Mouse (Mus musculus) midbrain, postnatal 0 days (tissue): ENCODE data around the gene Mrap. TPM values are rescaled to one million over a fixed set of nuclear protein-coding genes. Genes with fewer than 3 reads are reported as not detected.

Source experiments
- ATAC-seq: fragments of 200-750 bp; cut with Nextera tagmentation; 2 replicates; pipeline ENCODE4 v1.8.0; 2017; ENCODE audit warnings: moderate number of reproducible peaks, mild to moderate bottlenecking, moderate TSS enrichment, moderate library complexity; ENCODE audit not compliant: low FRiP score
- DNase-seq: peaks from one replicate; pipeline ENCODE4 v3.0.0-alpha.2; 2015; ENCODE audit warnings: low spot score
- H3K27ac ChIP-seq: fragments of 300-500 bp; sonication (generic); 2 replicates; pipeline ENCODE4 v1.5.1; 2014; ENCODE audit warnings: low read depth, mild to moderate bottlenecking, low read length, mixed read lengths
- H3K27me3 ChIP-seq: fragments of 300-500 bp; sonication (generic); 2 replicates; pipeline ENCODE4 v1.6.1; 2014; ENCODE audit warnings: low read length, control low read depth, mixed read lengths; ENCODE audit not compliant: insufficient read depth
- H3K36me3 ChIP-seq: fragments of 300-500 bp; sonication (generic); 2 replicates; pipeline ENCODE4 v1.6.1; 2014; ENCODE audit warnings: low read length, control low read depth, mixed read lengths; ENCODE audit not compliant: insufficient read depth
- H3K4me1 ChIP-seq: fragments of 300-500 bp; sonication (generic); 2 replicates; pipeline ENCODE4 v1.6.1; 2014; ENCODE audit warnings: mild to moderate bottlenecking, control low read depth, antibody characterized with exemption, low read length, mixed read lengths; ENCODE audit not compliant: insufficient read depth
- H3K4me2 ChIP-seq: fragments of 300-500 bp; sonication (generic); 2 replicates; pipeline ENCODE4 v1.6.1; 2014; ENCODE audit warnings: low read depth, mild to moderate bottlenecking, low read length, mixed read lengths; ENCODE audit not compliant: poor library complexity, severe bottlenecking
- H3K4me3 ChIP-seq: fragments of 300-500 bp; sonication (generic); 2 replicates; pipeline ENCODE4 v1.5.1; 2014; ENCODE audit warnings: low read depth, mild to moderate bottlenecking, low read length, moderate library complexity
- H3K9ac ChIP-seq: fragments of 300-500 bp; sonication (generic); replicated peaks from 2 replicates; pipeline ENCODE4 v1.6.1; 2014; ENCODE audit warnings: mild to moderate bottlenecking, low read length, moderate library complexity, mixed read lengths; ENCODE audit not compliant: poor library complexity, severe bottlenecking
- H3K9me3 ChIP-seq: fragments of 300-500 bp; sonication (generic); 2 replicates; pipeline ENCODE4 v1.6.1; 2016; ENCODE audit warnings: low read length, control low read depth
- CTCF ChIP-seq: IDR thresholded peaks from 2 replicates; pipeline ENCODE4 v1.5.1; 2016; ENCODE audit warnings: antibody characterized with exemption, mild to moderate bottlenecking
- WGBS: fragments of 180-500 bp; shearing (Covaris S2); extraction: QIAGEN DNeasy Blood & Tissue Kit; methylation state at CpG from one replicate; pipeline ENCODE4 v1.1.7; 2014; 5-methylcytosine and 5-hydroxymethylcytosine counted together
- polyA plus RNA-seq: library from polyadenylated mRNA; unstranded; fragments of >200 nt; fragmentation: Nextera tagmentation; extraction: Ambion mirVana; gene quantifications from 2 replicates; pipeline ENCODE4 v1.2.1, GENCODE M21; 2015
- total RNA-seq: library from RNA; depleted of rRNA; stranded (reverse); fragments of >200 nt; gene quantifications from 2 replicates; pipeline ENCODE4 v1.2.3, GENCODE M21; 2014; rRNA removed

The Mrap gene
- total and polyA plus RNA-seq, 2 experiments from 2014 or later: 0.41 to 0.77 TPM

DNA sequence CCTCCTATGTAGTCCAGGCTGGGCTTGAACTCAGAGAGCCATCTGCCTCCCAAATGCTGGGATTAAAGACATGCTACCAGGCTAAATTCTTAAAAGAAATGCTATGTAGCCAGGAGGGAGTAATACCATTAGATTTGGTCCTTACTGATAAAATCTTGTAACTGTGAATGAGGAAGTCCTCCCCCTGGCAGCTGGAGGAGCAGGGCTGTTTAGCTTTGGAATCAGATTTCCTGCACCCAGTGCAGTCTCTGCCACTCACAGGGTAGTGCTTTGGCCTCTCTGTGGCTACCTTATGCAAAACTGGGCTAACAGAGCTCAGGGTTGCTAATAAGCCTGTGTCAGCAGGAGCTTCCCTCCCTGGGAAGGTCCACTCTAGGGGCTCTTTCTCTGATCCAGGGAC, 56.7 kb downstream of the Mrap start:
- no peaks in the 10 kb centered on the region for H3K4me1 ChIP-seq
- H3K27me3 ChIP-seq: no peaks in the 10 kb centered on the region
- H3K4me3 ChIP-seq: no peak overlapping the region
- no peak overlapping the region for H3K4me2 ChIP-seq
- DNase-seq (no peak), ATAC-seq (no peak)
- H3K9me3 ChIP-seq: no peaks in the 10 kb centered on the region
- peaks cover 77% of the 10 kb centered on the region for H3K36me3 ChIP-seq
- TF ChIP-seq CTCF: no peak
- H3K27ac ChIP-seq: no peak overlapping the region
- no peak overlapping the region for H3K9ac ChIP-seq

DNA sequence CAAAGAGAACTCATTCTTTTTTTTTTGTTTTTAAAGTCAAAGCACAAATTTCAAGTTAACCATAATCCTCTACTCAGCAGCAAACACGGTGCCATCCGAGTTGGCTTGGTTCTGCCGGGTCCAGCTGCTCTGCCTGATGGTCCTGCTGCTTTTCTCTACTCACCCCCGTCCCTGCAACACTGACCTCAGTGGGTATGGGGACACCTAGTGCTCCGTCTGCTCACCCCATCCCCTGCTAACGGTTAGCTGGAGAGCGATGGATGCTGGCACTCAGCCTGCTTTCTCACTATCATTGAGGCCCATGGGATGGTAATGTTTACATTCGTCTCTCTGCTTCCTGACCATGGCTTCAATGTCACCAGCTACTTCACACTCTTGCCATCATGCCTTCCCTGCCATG, 60.4 kb downstream of the Mrap start:
- 92% methylated on average over 8 of the region's 8 CpGs for WGBS
- no peak for TF ChIP-seq CTCF
- DNase-seq (no peak), ATAC-seq (no peak)
- Histone ChIP-seq H3K27me3 (no peaks in the 10 kb centered on the region), H3K9ac (no peak overlapping the region; the same call in 1 of the 2 replicates), H3K4me1 (no peaks in the 10 kb centered on the region), H3K27ac (no peak overlapping the region), H3K4me2 (no peak overlapping the region), H3K36me3 (peaks cover 56% of the 10 kb centered on the region), H3K9me3 (no peaks in the 10 kb centered on the region), H3K4me3 (no peak overlapping the region)

DNA sequence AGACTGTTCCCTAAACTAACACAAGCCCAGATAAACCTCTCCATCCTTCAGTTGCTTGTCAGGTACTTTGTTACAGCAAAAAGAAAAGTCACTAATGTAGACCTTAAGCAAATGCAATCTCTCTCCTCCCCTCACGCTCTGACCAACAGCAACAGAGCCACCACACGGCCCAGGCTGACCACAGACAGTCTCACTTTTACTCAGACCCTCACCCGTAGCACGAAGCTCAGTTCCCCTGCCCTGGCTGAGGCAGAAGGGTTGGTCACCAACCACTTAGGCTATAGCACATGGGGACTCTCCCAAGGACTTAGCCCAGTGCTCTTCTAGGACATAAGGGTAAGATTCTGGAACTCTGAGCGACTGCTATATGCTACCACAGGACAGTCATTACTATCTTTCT, 60.8 kb downstream of the Mrap start:
- WGBS: 91% methylated on average over 5 of the region's 5 CpGs
- no peak for TF ChIP-seq CTCF
- H3K27me3 ChIP-seq: no peaks in the 10 kb centered on the region
- H3K27ac ChIP-seq: no peak overlapping the region
- H3K36me3 ChIP-seq: peaks cover 57% of the 10 kb centered on the region
- H3K4me3 ChIP-seq: no peak overlapping the region
- DNase-seq (no peak), ATAC-seq (no peak)
- no peak overlapping the region for H3K9ac ChIP-seq
- no peaks in the 10 kb centered on the region for H3K4me1 ChIP-seq
- H3K9me3 ChIP-seq: no peaks in the 10 kb centered on the region
- H3K4me2 ChIP-seq: no peak overlapping the region

Other genes with a start within 250 kb of the Mrap start
- 13.8 and 19.6 TPM in 2 replicates for gene Mis18a, start 10.8 kb upstream of the Mrap start, total RNA-seq
- gene Mis18a, start 10.8 kb upstream of the Mrap start, polyA plus RNA-seq: 23.6 and 24.9 TPM in 2 replicates
- gene Urb1, start 72.2 kb downstream of the Mrap start, total RNA-seq: 16.3 and 17.5 TPM in 2 replicates
- gene Urb1, start 72.2 kb downstream of the Mrap start, polyA plus RNA-seq: 4.4 and 5.1 TPM in 2 replicates
- 4.3 and 5.1 TPM in 2 replicates for gene Eva1c, start 88.5 kb downstream of the Mrap start, total RNA-seq
- 3.3 and 3.5 TPM in 2 replicates for gene Eva1c, start 88.5 kb downstream of the Mrap start, polyA plus RNA-seq
- gene Cfap298, start 196.9 kb downstream of the Mrap start, total RNA-seq: 19.0 and 26.5 TPM in 2 replicates
- gene Cfap298, start 196.9 kb downstream of the Mrap start, polyA plus RNA-seq: 65.1 and 66.2 TPM in 2 replicates